Mouse (Mus musculus) G1E (cell line): ENCODE results near the gene Fam84a.

Source experiments
- CTCF ChIP-seq: IDR thresholded peaks from 2 replicates; pipeline ENCODE4 v1.5.1; 2012; ENCODE audit warnings: low read depth, low read length, inconsistent platforms, mixed read lengths
- GATA1 ChIP-seq: IDR thresholded peaks from 2 replicates; pipeline ENCODE4 v1.6.1; 2012; ENCODE audit warnings: borderline replicate concordance, low read length, inconsistent platforms, mixed read lengths
- GATA2 ChIP-seq: IDR thresholded peaks from 2 replicates; pipeline ENCODE4 v1.6.1; 2012; ENCODE audit warnings: low read depth, low read length, inconsistent platforms, borderline replicate concordance
- POLR2AphosphoS5 ChIP-seq: IDR thresholded peaks from 2 replicates; pipeline ENCODE4 v1.6.1; 2012; ENCODE audit warnings: low read depth, low read length, inconsistent platforms; ENCODE audit not compliant: insufficient replicate concordance
- TAL1 ChIP-seq: conservative IDR thresholded peaks from 2 replicates; pipeline ENCODE4 v1.6.1; 2012; ENCODE audit warnings: low read depth, low read length, inconsistent platforms, mixed read lengths

- TF ChIP-seq CTCF (no peak), GATA1 (no peak), TAL1 (no peak), POLR2AphosphoS5 (no peak), GATA2 (no peak)
Measured at GRCm38 (mm10) chr12:14195479-14195878, 43.6 kb upstream of the Fam84a start.
